Mouse (Mus musculus) adrenal gland, postnatal 4 days (tissue): Measurements from ENCODE around the gene Yae1d1. TPM values are rescaled to one million over a fixed set of nuclear protein-coding genes. Genes with fewer than 3 reads are reported as not detected.
"Not testable (repeated sequence)": the region's sequence is repeated elsewhere in the genome, so short reads cannot be mapped to it uniquely, and the experiment has no call there.

Experiments used
- DNase-seq, 2 experiments: peaks; one replicate each; pipeline ENCODE4 v3.0.0; 2021 to 2022; ENCODE audit warnings: low spot score in 2 of 2, mixed read lengths in 2 of 2
- long read RNA-seq, 2 experiments: library from polyadenylated mRNA; stranded (forward); transcript quantifications; one replicate each; pipeline ENCODE4 v2.0.0; 2021
- total RNA-seq, 2 experiments: library from RNA; stranded (reverse); gene quantifications; 2 replicates each; pipeline ENCODE4 v1.2.3; 2021

The Yae1d1 gene
- 10 to 100 TPM; 28.2 to 29.4 TPM for total RNA-seq
- long read RNA-seq, experiment 1, full-length matches to known transcripts, result 21 of 23 reads
- long read RNA-seq, experiment 1, partial matches to known transcripts, result 0 of 23 reads
- long read RNA-seq, experiment 1, other reads (novel, unspliced or antisense), result 2 of 23 reads
- long read RNA-seq, experiment 2, full-length matches to known transcripts, result 32 of 36 reads
- long read RNA-seq, experiment 2, partial matches to known transcripts, result 1 of 36 reads
- long read RNA-seq, experiment 2, other reads (novel, unspliced or antisense), result 3 of 36 reads

DNA sequence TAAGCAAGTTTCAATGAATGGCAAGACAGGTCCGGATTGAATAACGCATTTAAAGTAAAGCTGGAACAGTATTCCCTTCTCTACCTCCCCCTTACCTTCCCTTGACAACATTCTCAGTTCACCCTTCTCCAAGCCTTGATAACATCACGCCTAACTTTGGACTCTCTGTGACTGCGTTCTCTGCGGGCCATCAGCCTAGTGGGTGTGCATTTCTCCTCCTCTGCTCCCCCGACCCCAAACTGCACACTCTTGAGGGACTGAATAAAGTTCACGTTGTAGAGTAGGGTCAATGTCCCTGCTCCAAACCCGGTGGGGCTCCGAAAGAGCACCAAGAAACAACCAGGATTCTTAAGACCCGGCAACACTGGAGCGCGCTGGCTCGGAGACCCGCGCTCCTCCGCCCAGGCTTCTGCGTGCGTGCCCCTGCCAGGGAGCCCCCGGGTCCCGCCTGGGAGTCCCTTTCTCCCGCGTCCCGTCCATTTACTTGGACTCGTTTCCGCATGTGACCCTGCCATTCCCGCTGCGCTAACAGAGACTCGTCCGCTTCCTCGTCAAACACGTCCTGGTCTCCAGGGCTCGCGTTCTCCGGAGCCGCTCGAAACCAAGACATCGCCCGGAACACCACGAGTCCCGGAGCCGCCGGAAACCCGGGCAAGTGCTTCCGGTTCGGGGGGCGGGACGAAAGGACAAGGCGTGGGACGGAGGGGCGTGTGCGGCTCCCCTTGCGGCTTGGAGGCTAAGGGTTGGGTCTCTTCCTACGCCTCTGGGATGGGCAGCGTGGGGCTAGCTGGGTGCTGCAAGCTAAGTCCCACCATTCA lies at the start of gene Yae1d1:
Gene Yae1d1, minus strand, starts transcription at position 653 of the 818 bp plus-strand sequence.
- peak; percentile 86 to 91 for DNase-seq

DNA sequence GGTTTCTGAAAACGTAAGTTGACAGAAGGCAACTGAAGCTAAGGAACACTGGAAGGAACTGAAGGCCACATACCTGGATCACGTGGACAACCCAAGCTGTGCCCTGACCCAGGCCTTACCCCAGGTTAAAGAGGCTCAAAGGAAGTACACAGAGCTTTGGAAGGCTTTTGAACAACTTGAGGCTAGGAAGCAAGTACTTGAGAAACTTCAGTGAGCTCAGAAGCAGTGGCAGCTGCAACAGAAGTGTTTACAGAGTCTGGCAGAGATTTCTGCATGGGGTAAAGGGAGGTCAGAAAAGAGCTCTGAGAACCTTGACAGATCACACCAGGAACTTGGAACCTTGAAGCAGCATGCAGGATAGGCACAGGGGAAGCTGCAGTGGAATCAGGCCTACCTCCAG lies 45.7 kb upstream of the Yae1d1 start:
- DNase-seq, result no peak

DNA sequence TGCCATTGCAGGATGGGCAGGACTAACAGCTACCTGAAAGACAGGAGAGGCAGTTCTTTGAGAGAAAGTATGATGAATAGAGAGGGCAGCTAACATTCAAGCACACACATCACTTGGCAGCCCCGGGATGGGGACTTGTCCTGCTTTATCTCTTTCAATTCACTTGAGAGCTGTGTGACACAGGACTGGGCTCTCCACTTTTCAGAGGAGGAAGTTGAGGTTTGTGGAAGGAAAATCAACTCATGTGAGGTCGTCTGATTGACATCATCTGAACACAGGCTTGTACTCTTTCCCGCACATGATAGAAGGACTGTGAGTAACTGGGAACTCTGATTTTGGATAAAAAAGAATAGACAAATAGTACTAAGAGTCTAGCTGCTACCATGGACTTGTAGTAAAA lies 23.5 kb upstream of the Yae1d1 start:
- DNase-seq, result no peak

DNA sequence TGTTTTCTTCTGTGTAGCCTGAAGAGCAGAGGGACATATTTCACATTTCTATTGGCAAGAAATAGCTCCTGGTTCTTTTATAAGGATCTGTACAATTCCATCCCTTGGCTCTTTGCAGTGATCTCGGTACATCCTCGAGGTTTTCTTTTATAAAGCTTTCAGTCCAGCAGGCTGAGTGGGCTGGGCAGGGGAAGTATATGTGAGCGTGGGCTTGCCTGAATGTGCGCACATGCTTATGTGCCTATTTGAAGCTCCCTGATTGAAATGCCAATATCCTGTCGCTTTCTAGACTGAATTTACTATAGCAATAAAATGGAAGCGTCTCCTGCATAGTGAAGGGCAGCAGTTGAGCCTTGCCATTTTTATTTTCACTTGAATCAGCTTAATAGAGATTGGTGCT lies 20.1 kb upstream of the Yae1d1 start:
- DNase-seq, result no peak

DNA sequence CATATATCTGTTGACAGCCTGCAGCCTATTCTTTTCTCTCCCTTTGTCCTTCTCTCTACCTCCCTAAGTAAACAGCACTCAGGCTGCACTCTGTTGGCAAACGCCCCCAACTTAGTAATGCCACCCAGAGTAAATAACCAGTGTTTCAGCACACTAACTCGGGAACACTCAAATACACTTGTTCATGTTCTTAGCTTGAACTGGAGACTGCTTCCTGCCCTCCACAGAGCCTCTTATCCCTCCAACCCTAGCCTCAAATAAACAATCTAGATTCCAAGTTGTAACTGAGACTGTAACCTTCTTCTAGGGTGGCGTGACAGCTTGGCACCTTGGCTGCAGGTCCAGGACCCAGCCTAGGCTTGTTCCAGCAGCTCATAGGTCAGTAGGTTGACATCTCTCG lies 17.9 kb upstream of the Yae1d1 start:
- no peak for DNase-seq

DNA sequence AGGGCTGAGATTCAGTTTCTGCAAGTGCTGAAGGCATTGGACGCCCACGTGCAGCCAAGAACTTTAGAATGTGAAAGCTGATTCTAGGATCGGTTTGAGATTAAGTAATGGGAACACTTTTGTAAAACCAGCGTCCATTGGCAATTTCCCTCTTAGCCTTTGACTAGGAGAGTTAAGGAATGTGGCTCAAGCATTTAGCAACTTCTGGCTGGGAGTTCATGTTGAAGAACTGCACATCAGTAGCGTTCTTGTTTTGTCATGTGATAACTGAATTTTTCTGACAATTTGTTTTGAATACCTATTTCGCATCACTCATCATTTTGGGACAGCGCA lies 332 bp upstream of the Yae1d1 start:
- no peak for DNase-seq

DNA sequence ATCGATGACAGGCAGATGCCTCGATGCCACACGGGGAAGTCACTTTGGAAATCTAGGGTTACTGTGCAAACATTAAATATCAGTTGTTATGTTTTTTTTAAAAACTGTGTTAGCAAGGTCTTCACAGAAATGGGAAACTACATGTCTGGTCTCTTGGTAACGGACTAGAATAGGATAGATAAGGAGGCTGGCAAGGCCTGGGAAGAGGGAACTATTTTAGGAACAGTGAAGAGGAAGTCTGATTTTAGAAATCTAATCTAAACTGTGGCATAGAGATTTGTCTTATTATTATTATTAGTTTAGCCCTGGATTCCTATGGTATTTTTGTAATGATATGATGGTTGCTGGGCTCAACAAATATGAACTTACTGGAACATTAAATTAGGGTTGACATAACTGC lies 1.1 kb downstream of the Yae1d1 start:
- no peak for DNase-seq

DNA sequence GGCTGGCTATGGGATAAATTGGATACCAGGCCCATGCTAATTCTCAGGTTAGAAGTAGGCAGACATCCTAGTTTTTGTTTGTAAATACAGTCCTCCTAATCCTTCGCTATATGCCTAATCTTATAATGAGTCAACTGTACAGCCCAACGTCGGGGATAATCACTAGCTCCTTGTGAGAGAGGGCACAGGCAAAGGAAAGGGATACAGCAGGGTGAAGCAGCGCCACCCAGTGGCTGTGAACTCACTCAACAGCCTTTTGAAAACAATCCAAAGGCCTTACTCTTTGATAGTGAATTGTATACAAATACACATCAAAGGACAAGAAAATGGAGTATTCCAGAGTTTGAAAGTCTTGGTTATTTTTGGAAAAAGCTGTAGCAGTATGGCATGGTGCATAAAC lies 10.0 kb downstream of the Yae1d1 start:
- peak; percentile 11 to 20 for DNase-seq

DNA sequence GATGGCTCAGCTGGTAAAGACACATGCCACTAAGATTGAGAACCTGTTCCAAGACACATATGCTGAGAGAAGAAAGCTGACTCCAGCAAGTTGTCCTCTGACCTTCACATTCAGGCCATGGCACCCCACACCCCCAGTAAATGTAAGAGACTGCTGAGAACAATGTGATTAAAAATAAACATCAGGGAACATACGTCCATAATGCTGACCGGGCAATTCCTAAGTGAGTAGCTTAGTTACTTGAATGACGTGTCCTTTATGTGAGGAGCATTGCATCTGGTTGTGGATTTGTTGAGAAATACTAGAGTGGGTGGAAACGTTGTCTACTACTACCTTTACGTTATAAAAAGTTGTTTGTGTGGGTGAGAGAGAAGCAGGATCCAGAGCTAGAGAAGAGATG lies 10.5 kb downstream of the Yae1d1 start:
- DNase-seq, result no peak

DNA sequence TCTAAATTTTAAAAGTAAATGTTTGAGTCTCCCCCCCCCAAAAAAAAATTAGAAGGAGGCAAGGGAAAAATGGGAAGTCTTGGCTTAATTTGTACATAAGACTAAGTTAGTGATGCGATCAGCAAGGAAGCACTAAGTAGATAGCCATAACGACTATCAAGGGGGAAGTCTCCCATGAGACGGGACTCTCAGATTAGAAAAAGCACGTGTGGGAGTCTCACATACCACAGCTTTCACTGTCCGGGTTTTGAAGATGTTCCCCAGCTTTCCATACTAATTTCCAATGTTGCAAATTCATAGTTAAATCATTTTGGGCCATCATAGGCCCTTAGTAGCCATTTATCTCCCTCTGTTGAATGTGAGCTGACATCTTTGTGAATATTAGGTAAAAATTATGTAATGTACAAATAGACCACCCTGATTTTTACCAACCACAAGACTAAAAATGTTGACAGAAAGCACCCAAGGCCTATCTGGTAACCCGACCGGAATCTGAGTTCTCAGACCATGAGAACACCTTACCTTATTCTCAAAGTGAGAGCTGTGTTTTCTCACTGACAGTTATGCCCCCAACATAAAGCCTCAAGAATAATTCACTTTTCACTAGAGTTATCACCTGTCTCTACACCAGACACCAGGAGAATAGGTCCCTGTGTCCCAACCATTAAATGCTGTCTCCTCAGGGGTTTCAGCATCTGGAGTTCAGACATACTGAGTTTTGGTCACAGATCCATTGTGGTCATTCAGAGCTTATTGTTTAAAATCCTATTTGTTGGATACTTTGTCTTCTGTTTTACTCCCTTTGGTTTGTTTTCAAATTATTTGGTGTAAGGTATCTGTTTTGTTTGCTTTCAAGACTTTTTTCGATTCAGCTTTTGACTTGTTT lies 16.1 kb downstream of the Yae1d1 start:
- DNase-seq, result no peak

DNA sequence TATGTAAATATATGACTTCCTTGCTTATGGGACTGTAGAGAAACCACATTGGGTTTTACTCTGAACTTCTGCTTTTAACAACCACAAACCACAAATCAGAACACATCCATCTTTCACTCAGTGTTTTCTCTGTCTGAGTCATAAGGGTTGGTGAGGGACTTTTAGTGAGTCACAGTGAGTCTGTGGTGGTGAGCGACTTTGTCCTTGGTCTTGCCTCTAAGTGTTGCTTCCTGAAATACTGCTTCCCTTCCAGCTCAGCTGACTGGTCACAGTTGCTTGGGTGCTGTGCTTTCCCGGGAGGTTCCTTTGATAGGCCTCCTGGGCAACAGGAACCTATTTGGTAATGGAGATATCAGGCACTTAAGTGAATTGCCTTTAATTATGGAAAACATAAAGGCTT lies 17.3 kb downstream of the Yae1d1 start:
- DNase-seq, result peak in 1 of 2 experiments; percentile 8

DNA sequence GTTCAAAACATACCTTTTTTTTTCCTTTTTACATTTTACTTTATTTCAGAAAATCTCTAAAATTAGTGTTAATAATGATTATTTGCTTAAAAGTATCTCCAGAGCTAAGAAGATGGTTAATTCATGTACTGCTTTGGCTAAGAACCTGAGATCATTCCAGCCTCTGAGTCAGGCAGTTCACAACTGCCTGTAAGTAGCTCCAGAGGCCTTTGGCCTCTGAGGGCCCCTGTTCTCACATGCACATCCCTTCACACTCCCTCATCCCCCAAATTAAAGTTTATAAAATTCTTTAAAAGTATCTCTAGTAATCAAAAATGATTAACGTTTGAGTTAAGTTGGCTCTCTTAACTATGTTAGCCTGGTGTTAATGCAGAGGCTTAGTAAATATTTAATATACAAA lies 17.7 kb downstream of the Yae1d1 start:
- no peak for DNase-seq

DNA sequence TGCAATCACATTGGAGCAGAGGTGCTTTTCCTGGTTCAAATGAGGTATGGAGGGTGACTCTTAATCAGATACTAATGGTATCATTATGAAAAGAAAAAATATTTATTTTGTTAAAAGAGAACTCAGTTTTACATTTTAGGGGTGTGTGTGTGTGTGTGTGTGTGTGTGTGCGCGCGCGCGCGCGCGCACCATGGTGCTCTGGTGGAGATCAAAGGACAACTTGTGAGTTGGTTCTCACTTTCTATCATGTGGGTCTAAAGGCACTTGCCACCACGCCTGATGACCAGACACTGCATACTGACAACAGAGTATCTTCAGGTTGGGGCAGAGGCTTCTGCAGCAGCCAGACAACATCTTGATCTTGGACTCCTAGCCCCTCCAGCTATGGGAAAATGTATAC lies 18.4 kb downstream of the Yae1d1 start:
- DNase-seq, result no peak

DNA sequence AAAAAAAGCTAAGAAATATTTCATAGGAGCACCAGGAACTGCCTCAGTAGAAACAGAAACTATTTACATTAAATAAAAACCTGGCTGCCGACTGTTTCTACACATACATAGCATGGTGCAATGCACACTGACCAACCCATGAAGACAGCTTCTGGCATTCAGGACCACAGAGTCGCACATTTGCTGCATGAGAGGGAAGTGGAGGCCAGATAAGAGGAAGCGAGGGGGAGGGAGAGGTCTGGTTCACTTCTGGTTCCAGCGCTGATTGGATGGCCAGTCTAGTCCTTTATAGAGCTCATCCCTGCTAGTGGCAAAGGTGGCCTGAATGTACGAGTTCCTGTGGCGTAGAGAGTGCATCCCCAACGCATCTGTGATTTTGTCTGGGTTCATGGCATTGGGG lies 32.5 kb downstream of the Yae1d1 start:
- DNase-seq, result no peak

DNA sequence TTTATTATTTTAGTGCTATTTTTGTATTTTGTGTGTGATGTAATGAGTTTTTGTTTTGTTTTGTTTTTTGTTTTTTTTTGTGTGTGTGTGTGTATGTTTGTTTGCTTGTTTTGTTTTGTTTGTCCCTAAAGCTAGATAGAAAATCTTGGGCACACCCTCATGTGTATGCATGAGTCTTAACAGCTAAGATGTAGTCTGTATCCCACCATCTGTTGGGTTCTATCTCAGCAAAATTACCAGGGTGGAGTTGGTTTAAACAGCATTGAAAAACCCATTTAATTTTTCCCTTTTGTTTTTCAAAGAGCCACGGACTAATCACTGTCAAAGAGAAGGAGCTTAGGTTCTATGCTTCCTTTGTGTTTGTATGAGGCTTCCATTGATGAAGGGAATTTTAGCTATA lies 38.9 kb downstream of the Yae1d1 start:
- no peak for DNase-seq

DNA sequence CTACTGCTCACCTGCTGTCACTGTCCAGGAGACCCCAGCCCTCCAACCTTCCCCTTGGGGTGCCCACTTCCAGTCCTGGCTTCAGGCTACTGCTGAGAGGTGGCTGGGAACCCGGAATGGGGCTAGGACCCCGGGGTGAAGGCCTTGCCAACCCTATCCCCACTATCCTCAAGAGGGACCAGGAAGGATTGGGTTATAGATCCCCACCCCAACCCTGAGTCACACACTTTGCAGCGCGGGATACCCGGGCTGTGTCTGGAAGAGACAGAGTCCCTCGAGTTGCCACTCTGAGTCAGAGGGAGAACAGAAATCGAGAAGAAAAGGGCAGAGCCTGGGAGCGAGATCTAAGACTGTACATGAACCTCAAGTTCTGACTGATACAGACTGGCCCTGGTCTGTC lies 42.6 kb downstream of the Yae1d1 start:
- not testable (repeated sequence) for DNase-seq

DNA sequence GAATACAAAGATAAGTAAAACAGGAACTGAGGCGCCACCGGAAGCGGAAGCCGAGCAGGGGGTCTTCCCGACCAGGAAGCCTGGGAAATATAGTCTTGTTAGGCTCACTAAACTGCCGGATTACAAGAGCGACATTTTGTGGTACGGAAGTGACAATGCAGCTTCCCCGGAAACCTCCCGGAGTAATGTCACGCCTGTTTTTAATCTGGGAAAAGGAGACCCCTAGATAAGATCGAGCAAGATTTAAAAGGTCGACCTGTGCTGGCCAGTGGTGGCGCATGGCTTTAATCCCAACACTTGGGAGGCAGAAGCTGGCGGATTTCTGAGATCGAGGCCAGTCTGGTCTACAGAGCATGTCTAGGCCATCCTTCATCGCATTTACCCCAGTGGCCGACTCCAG lies 43.6 kb downstream of the Yae1d1 start:
- no peak for DNase-seq

DNA sequence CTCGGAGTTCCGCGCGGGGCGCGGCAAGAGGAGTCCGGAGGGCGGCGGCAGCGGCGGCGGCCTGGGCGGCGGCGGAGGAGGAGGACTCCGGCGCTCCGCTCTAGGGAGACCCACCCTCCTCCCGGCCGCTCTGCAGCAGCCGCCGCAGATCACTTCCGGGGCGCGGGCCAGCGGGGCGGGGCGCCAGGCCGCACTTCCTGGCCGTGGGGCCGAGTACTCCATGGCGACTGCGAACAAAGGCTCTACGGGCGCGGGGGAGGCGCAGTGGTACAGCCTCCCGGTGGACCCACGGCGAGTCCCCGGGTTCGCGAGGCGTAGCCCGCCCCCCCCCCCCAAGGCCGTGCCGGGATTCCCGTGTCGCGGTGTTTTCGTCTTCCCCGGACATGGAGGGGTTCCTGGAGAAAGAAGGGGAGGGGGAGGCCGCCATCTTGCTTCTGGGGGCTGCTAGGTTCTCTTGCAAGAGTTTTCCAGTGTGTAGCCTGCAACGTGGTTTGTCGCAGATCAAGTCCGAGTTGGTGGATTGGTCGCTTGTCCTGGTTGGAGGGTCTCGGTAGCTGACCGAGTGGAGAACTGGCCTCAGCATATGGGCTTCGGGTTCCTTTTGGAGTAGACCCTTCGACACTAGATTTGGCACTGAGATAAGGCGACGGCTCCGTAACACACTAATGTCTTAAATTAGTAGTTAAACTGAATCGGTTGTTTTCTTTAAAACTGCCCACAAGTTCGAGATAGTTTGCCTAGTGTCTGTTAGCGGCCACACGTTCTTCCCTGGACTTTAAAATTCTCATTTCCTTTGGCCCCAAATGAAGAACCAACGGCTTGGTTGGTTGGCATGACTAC lies 48.9 kb downstream of the Yae1d1 start, which contains the start of gene Rala:
Gene Rala, minus strand, starts transcription at position 162 of the 840 bp plus-strand sequence.
- peak; percentile 91 for DNase-seq

DNA sequence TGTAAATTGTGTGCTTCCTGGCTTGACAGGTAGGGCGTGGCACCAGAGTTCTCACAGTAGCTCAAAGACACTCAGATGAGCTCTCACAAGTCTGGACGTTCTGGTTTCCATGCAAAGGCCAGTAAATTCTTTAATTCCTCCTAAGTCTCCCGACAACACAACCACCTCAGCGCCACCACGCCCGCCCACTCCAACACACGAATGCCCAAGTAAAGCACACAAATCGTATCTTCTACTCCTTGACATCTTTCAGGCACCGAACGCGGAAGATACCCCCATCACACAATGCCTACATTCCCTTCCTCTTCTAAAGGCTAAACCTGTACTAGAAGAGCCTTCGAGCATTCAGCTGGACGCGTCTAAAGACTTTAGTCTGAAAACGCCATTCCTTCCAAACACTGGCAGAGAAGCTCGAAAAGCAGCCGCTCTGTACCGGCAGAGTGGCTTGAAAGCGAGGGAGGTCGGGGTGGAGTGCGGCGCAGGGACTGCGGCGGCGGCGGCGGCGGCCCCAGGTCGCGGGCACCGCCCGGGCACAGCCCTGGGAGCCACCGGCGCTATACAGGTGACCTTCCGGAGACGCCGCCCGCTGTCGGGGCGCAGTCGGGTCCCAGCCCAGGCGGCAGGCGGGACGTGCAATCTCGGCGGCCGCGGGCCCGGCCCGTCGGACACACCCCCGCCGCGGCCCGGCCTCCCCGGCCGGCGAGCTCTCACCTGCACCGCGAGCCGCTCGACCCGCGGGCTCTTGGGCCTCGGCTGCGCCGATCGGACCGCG lies 49.7 kb downstream of the Yae1d1 start:
- DNase-seq, result no peak

DNA sequence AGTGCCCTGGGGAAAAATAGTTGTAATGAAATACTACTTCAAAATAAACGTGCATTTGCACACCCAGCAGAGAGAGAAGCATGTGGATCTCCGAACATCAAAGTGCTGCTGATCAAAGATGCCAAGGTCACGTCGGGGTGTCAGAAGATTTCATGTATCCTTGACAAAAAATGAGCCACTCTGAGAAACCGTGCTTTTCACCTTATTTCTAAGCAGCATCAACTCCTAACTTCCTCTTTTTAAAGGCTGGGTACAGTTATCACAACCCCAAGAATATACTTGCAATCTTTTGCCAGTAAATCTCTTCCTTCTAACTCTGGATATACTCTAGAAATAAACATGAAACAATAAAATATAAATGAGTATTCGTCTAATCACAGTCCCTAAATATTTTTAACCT lies 50.8 kb downstream of the Yae1d1 start:
- DNase-seq, result no peak
